Mouse (Mus musculus) embryonic fibroblast, embryonic 13.5 days (primary cell): Measurements from ENCODE around the gene Rffl. TPM values are rescaled to one million over a fixed set of nuclear protein-coding genes. Genes with fewer than 3 reads are reported as not detected.

ENCODE experiments used
- H3K27ac ChIP-seq: 2 replicates; pipeline ENCODE4 v1.5.1; 2012; ENCODE audit warnings: low read length, control low read depth, inconsistent platforms; ENCODE audit not compliant: insufficient read depth
- H3K4me1 ChIP-seq: 2 replicates; pipeline ENCODE4 v1.6.1; 2011; ENCODE audit warnings: low read length; ENCODE audit not compliant: control insufficient read depth, insufficient read depth
- H3K4me3 ChIP-seq: 2 replicates; pipeline ENCODE4 v1.5.1; 2011; ENCODE audit warnings: mild to moderate bottlenecking, control low read depth, low read length; ENCODE audit not compliant: insufficient read depth
- CTCF ChIP-seq: IDR thresholded peaks from 2 replicates; pipeline ENCODE4 v1.5.1; 2011; ENCODE audit warnings: mild to moderate bottlenecking, control low read depth, low read length, moderate library complexity, borderline replicate concordance; ENCODE audit not compliant: insufficient read depth
- POLR2A ChIP-seq: IDR thresholded peaks from 2 replicates; pipeline ENCODE4 v1.6.1; 2011; ENCODE audit warnings: low read depth, mild to moderate bottlenecking, control low read depth, low read length, moderate library complexity
- polyA plus RNA-seq: library from polyadenylated mRNA; stranded (reverse); fragments of >200 nt; gene quantifications from 2 replicates; pipeline ENCODE4 v1.2.4, GENCODE M21; 2011; ENCODE audit warnings: low read depth; ENCODE audit not compliant: missing spikeins, insufficient read length

The Rffl gene
- polyA plus RNA-seq, 1 experiment: 5.7 TPM

GRCm38 (mm10) chr11:82762286-82762829 is 108.7 kb downstream of the Rffl start:
- Histone ChIP-seq H3K4me1 (no peaks in the 10 kb centered on the region), H3K4me3 (no peak overlapping the region), H3K27ac (no peak overlapping the region)
- TF ChIP-seq CTCF (no peak), POLR2A (no peak)

- Histone ChIP-seq H3K27ac (no peak overlapping the region), H3K4me3 (no peak overlapping the region), H3K4me1 (no peaks in the 10 kb centered on the region)
- TF ChIP-seq CTCF: no peak
- TF ChIP-seq POLR2A: no peak
These were observed 115.1 kb downstream of the Rffl start for GRCm38 (mm10) chr11:82755919-82756318.

Other genes starting within 250 kb of the Rffl start
- gene Cct6b, start 106.9 kb downstream of the Rffl start, polyA plus RNA-seq: 0.28 TPM in 1 of 2 replicates, not detected in the other
- 13.3 and 13.6 TPM in 2 replicates for gene Zfp830, start 106.9 kb downstream of the Rffl start, polyA plus RNA-seq
- 28.5 and 30.5 TPM in 2 replicates for gene Lig3, start 90.1 kb downstream of the Rffl start, polyA plus RNA-seq
- gene Rad51d, start 19.4 kb upstream of the Rffl start, polyA plus RNA-seq: 11.3 and 14.0 TPM in 2 replicates
- not detected in 2 replicates for gene Fndc8, start 20.9 kb upstream of the Rffl start, polyA plus RNA-seq
- gene Nle1, start 37.2 kb upstream of the Rffl start, polyA plus RNA-seq: 15.0 and 17.4 TPM in 2 replicates
- gene Unc45b, start 39.3 kb upstream of the Rffl start, polyA plus RNA-seq: not detected in 2 replicates
- 1.0 and 5.1 TPM in 2 replicates for gene Slfn5, start 80.1 kb upstream of the Rffl start, polyA plus RNA-seq
- gene Slfn9, start 120.6 kb upstream of the Rffl start, polyA plus RNA-seq: 23.9 and 28.7 TPM in 2 replicates
- 2.2 and 4.2 TPM in 2 replicates for gene Slfn8, start 149.6 kb upstream of the Rffl start, polyA plus RNA-seq
- gene Slfn2, start 193.9 kb upstream of the Rffl start, polyA plus RNA-seq: 7.4 and 7.7 TPM in 2 replicates
- not detected in 2 replicates for gene Slfn1, start 245.6 kb upstream of the Rffl start, polyA plus RNA-seq